Mouse (Mus musculus): ENCODE measurements at regions not wholly inside any gene's neighbourhood (a gene's known extent, or its start where the extent isn't known, plus 50 kb on each side); places are given as distances from the start of the nearest gene placed in this dataset.
A peak's percentile ranks its signal among the peaks of the same experiment; 100 is the strongest.

DNA sequence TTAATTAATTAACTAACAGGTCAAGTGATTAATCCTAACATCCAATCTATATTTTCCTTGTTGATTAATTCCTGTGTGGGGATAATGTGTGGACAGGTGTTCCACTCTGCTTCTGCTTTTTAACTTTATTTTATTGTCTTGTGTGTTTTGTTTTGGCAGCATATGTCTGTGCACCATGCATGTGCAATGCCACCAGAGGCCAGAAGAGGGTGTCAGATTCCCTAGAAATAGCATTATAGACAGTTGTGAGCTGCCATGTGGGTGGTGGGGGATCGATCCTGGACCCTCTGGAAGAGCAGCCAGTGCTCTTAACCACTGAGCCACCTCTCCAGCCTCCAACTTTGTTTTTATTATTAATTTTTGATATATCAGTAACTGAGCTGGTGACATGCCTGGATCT, 65.6 kb downstream of the En1 start:
- no peak for DNase-seq (ENCODE audit: low spot score in 2 of 2)

DNA sequence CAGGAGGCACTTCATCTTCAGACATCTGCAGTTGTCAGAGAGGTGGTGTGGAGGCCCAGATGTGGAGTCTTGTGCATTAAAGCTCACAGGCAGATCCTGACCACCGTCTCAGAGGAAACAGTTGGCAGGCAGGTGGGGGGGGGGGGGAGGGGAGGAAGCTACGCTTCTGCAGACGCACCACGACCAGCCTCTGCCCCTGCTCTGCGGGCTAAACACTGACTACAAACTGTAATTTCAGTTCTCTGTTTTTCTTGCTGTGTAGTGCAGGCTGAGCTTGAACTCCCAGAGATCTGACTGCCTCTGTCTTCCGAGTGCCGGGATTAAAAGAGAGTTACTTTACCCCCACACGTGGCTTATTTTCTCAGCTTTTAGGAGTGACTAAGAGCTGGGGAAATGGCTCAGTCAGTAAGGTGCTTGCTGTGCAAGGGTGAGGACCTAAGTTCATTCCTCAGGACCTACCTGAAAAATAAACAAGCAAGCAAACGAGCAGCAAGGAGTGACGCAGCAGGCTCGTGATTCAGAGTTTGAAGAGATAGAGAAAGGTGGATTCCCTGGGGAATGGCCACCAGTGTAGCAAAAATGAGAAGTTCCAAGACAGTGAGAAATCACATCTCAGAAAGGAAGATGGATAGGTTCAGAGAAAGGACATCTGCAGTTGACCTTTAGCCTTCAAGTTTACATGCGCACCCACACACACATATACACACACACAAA, 81.5 kb downstream of the En1 start:
- DNase-seq (ENCODE audit: low spot score in 2 of 2) = no peak

DNA sequence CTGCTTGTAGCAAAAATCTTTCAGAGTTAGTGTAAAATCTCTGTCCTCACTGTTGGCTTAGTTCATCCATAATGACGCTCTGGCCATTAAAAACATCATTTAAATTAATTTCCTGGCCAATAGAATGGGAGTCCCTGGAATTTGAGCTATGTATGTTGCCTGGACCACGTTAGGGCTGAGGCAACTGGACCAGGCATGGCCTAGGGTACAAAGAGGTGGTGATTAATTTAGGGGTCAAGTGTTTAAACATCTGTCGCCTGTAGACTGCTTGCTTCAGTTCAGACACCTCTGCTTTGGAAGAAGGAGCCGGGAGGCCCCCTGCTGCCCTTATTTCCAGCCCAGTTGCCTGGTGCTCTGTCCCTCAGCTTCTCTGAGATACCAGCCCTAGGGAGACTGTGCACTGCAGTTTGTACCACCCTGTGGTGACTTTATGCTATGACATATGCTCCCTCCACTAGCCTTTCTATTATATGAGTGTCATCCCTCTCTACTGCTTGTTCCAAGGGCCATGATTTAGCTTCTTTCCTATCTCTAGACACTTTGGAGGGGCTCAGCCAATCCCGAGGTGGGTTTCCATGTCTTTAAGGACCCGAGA, 83.5 kb downstream of the En1 start:
- DNase-seq (ENCODE audit: low spot score in 2 of 2) = no peak

DNA sequence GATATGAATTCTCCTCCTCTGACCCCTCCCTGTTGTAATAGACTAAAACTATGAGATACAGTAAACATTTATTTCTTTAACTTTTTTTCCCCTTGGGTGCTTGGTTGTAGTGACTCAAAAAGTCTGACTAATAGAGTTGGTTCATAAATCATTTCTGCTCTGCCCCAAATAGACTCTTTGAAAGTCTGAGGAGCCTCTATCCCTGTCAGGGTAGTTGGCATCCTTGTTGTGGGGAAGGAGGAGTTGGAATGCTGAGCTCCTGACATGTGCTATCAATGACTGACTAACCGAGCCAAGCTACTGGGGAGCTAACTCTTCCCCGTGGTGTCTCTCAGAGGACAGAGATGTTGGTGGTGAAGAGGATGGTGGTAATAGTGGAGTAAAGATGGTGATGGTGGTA, 89.4 kb downstream of the En1 start:
- no peak for DNase-seq (ENCODE audit: low spot score in 2 of 2)

DNA sequence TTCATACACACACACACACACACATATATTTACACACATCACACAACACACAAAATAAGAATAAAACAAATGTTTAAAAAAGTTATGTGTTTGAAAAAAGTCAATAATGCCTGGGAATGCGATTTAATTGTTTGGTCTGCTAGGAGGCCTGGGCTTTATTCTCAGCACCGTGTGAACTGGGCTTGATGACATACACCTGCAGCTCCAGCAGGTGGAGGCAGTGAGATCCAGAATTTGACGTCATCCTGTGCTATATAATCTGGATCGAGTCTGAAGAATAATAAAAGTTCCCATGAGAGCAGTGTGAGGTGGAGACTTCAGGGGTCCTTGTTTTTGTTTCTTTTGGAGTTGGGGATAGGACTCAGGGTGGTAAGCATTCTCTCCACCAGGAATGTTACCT, 96.0 kb downstream of the En1 start:
- no peak for DNase-seq (ENCODE audit: low spot score in 2 of 2)

DNA sequence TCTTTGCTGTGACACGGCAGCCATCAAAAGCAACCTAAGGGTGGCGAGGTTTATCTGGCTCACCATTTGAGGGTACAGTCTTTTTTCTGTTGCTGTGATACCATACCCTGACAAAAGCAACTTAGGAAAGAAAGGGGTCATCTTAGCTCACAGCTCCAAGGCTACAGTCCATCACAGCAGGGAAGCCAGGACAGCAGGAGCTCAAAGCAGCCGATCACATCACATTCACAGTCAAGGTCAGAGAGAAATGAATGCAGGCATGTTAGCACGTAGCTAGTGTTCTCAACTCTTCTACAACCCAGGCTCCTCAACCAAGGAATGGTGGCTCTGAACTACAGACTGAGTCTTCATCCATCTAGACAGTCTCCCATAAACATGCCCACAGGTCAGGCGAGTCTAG, 102.0 kb downstream of the En1 start:
- DNase-seq (ENCODE audit: low spot score in 2 of 2) = no peak

DNA sequence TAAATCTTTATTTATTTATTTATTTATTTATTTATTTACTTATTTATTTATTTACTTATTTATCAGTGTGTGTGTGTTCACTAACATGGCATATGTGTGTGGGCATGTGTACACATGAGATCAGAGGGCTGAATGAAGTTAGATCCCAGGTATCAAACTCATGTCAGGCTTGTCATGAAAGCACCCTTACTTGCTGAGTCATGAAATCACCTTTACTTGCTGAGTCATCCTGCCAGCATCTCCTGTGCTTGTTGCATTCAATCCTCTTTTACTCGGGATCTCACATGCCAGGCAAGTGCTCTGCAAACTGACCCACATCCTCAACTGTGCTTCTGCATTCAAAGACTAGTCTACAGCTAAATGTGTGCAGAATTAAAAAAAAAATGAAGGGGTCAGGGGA, 103.8 kb downstream of the En1 start:
- DNase-seq (ENCODE audit: low spot score in 2 of 2) = no peak

DNA sequence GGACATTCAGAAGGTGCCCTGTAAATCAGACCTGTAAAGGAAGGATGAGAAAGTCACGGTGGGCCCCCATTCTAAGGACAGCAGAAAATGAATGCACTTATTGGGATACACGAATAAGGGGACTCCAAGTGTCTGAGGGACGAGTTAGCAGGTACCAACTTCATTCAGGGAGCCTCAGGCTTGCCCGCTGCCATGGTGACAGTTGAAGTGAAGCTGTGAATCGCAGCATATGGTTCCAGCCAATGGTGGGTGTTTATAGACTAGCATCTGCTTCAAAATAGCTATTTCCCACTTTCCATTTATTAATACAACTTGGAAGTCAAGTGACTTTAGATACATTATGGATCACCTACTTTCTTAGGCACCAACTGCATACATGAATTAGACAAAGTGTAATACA, 106.3 kb downstream of the En1 start:
- DNase-seq (ENCODE audit: low spot score in 2 of 2) = no peak

DNA sequence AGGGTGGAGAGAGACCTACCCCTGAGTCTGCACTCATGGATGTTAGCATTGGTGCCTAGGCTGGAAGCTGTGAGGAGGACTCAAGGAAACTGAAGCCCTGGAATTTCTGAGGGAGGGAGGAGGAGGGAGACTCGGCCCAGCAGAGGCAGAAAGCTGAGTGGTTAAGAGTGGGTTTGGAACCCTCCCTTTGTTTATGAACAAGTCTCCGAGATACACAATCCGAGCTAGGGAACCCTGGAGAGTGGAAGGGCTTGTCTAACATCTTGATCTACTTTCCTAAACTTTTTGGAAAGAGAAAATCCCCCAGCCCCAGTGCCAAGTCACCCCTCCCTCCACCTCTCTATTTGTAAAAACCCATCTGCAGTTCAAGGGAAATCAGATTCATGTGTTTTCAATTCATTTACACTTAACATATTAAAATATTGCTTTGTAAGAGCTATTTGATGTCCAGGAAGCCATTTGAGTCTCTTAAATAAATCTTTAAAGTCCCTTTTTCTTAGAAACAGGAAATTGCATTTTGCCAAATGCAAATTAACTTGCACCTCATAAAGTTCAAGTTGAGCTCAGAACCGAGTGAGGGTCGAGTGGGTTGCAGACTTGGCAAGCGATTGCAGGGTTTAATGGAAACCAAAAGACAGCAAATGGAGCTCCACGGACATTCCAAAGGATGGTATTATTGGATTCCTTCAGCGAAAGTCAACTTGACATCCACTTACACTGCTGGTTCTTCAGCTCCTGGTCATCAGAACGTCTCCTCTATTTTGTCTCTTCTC, 113.1 kb downstream of the En1 start:
- no peak for DNase-seq (ENCODE audit: low spot score in 2 of 2)

DNA sequence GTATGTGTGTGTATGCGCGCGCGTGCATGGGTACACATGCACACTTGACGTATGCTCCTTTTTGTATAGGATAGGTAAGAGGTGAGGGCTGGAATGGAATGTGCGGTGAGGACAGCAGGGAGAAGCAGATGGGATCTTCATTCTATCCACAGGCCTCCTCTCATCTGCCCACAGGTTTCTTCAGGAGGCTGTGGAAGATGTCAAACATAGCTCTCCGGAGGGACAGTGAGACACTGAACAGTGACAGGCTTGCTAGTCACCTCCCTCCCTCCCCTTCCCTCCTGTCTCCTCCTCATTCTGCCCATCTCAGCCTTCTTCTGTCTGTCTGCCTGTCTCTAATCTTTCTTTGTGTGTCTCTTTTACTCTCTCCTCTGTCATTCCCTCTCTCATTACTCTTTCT, 124.6 kb downstream of the En1 start:
- no peak for DNase-seq (ENCODE audit: low spot score in 2 of 2)

DNA sequence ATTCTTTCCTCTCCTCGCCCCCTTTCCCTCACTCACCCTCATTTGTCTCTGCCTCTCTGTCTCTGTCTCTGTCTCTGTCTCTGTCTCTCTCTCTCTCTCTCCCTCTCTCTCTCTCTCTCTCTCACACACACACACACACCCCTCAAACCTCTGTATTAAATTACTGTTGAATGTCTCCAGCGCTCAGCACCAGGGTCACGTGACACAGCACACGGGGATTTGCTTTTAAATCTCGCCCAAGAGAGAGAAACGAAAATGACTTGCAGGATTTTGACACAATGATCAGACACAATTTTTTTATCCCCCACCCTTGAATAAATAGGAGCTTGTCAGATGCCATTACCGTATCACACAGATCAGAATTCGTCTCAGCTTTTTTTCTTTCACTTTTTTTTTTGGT, 125.2 kb downstream of the En1 start:
- DNase-seq (ENCODE audit: low spot score in 2 of 2) = no peak

DNA sequence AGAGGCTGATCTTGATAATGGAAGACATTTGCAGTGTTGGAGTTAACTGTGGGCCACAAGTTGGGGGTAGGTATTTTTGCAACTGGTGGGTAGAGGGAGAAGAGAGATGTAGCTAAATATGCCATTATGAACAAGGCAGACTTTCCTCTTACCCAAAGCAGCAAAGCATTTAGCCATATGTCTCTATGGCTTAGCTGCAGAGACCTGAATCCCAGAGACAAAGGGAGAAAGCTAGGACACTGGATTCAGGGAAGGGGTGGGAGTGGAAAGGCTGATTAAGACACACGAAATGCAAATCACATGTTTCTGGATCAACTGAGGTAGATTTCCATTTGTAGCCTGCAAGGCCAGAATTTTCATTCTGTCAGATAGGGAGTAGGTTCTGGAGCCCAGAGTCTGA, 129.8 kb downstream of the En1 start:
- DNase-seq (ENCODE audit: low spot score in 2 of 2) = no peak

DNA sequence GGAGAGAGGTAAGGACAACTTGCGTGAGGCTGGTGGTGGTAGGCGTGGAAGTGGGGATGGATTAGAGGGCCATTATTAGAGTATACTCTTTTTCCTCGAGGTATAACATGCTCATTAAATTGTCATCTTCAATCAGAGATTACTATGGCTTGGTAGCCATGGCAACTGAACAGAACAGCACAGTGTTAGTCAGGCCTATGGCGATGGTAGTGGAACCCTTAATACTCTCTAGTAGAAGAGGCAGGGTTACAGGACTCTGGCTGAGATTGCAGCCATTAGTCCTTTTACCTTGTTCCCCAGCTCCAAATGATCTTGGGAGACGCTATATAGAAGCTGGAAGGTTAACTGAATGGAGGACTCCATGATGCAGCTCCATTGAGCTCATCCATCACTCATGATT, 131.5 kb downstream of the En1 start:
- no peak for DNase-seq (ENCODE audit: low spot score in 2 of 2)

DNA sequence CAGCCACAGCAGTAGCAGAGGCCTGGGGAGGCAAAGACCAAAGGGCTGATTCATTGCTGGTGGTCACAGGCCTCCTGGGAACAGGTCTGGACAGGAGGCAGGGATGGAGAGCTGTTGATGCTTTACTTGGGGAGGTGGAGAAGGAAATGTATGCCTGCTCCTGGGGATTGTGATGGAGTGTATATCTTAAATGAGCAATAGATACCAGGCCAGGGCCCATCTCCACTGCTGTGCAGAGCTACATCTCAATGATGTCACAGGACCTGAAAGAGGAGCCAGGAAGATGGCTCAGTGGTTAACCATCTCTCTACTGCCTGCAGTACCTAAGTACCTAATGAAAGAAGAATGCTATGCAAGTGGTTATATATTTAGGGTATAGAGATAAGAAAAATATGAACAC, 132.6 kb downstream of the En1 start:
- no peak for DNase-seq (ENCODE audit: low spot score in 2 of 2)

DNA sequence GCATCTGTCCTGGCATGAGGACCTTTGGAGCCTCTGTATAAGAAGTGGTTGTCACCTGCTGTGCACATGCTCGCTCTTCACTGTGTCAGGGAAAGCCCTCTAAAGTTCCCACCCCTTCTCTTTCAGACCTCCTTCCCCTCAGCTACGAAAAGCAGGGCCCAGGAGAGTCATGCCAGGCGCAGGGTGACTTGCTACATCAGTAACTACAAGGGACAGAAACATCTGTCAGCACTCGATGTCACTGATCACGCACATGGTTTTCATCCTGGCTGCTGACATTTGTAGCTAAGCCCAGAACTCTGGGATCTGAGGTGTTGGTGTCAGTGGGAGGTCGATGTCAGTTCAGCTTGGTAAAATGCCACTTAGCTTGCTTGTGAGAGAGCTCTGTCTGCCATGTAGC, 137.3 kb downstream of the En1 start:
- no peak for DNase-seq (ENCODE audit: low spot score in 2 of 2)

DNA sequence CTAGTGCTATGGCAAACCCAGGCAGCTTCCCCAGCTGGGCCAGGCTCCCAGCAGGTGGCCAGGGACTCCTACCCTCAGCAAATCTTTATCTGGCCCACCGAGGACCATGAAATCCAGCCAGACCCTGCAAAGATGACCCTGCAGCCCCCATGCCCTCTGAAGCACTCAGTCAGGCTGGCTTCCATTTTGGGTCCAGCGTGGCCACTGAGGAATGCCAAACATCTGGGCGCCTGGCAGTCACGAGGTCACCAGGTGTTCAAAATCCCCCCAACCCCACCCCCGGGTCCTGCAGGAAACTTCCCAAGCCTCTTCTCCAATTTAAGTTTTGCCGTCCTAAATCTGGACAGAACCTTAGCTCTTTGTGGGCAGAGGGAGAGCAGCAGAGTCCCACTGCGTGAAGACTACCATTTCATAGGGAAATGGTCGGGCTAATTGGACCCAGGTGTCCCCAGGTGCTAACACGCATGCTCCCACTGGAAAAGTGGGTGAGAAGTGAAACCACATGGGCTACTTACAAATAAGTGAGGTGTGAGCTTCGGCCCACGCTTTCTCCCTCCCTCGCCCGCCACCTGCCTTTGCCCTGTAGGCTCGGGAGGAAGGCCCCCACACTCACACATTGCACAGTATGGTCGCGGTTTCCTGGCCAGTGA, 139.0 kb downstream of the En1 start:
- DNase-seq (ENCODE audit: low spot score in 2 of 2) = no peak

DNA sequence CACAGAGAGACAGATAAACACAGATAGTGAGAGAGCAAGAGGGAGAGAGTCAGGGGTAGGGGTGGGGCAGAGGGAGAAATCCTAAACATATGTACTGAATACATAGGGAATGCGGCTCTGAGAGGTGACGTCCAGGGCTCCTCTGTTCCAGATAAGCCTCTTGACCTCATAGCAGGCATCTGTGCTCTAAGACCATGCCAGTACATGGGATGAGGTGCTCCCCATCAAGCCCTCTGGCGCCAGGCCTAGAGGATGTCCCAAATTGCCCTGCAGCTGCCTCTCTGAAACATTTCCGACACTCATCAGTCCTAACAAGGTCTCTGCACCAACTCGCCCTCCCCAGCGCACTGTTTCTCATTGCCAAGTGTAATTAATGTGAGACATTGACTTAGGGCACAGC, 146.7 kb downstream of the En1 start:
- no peak for DNase-seq (ENCODE audit: low spot score in 2 of 2)

DNA sequence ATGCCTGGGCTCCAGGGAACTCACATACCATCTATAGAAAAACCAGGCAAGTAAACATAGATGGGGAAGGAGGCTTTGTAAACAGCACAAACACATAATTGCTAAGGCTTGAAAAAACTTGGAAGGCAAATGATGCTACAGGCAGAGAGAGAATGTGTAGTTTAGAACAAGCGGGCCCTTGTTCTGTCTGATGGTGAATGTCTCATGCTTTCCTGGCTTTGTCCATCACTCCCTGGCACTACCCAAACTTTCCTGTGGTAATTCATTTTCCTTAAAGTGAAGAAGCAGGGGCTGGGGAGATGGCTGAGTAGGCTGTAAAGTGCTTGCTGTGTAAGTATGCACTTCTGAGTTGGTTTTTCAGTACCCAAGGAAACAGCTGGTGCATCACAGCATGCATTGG, 151.2 kb downstream of the En1 start:
- no peak for DNase-seq (ENCODE audit: low spot score in 2 of 2)

DNA sequence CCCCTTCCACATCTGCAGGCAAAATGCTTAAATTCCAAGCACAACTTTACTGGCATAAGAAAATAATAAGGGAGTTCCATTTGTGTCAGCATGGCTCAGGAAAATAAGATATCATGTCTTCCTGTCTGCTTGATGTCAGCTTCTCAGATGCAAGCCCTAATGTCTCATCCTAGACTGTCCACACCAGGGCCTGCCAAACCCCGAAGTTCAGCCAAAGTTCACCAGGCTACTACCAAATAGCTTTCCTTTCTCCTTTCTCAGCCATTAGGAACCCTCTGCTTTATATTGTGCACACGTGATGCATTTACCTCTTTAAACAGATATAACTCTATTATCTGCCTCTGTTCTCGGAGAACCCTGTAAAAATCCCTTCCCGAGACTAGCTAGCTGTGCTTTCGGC, 152.1 kb downstream of the En1 start:
- no peak for DNase-seq (ENCODE audit: low spot score in 2 of 2)

DNA sequence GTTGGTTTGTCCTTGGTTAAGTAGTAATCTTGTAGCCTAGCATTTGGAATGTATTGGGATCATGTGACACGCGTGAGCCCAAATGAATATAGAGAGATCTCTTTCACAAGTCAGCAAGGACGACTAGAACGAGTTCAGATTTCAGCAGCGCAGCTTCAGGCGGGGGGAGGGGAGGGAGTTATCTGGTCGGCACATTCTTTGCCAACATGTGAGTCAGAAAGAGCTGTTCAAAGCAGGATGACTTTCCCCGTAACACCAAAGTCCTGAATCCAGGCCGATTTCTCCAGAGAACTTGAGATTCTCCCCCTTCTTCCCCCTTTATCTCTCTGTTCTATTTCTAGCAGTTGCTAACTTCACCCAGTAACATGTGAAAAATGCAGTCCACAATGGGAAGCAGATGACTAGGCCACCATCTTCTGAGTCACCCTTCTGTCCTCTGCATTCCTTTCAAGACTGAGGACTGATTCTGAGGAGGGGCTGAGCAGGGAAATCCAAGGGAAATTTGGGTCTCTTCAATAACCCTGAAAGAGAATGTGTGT, 155.1 kb downstream of the En1 start:
- no peak for DNase-seq (ENCODE audit: low spot score in 2 of 2)

DNA sequence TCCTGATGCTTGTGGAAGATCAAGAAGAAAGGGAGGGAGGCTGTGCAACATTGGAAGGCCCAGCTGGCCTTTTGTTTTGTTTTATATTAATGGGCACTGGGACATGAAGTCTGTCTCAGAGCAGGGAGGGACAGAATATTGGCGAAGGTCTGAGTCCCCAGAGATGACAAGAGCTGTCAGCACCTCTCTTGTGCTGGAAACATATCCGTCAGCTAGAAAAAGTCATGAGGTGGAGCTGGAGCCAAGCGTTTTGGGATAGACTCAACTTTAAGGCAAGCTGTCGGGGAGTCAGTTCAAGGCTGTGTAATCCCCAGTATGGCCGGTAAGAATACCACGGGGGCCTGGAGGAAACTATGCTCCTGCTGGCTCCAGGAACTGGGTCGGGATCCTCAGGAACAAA, 156.0 kb downstream of the En1 start:
- DNase-seq (ENCODE audit: low spot score in 2 of 2) = no peak

DNA sequence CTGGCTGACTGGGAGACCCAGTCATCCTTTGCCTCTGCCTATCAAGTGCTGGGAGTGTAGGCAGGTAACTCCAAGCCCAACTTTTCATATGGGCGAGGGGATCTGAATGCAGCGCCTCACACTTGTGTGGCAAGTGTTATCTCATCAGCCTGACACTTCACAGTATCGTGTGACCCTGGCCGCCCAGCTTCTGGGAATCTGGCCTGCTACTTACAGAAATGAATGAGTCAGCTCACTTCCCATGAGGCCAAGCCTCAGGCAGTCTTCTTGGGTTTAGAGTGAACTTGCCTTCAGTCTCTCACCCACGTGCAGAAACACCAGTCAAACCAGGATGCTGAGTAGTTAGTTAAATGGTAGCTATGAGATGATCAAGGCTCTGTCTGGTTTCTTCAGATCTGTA, 156.5 kb downstream of the En1 start:
- DNase-seq (ENCODE audit: low spot score in 2 of 2) = peak in 1 of 2 experiments; percentile 6
